Mouse (Mus musculus): ENCODE measurements around the gene Metap1d. TPM values are rescaled to one million over a fixed set of nuclear protein-coding genes. Genes with fewer than 3 reads are reported as not detected.

Metap1d gene
- total and polyA plus RNA-seq, 3 experiments, result 19.5 to 28.5 TPM; not detected in 1

DNA sequence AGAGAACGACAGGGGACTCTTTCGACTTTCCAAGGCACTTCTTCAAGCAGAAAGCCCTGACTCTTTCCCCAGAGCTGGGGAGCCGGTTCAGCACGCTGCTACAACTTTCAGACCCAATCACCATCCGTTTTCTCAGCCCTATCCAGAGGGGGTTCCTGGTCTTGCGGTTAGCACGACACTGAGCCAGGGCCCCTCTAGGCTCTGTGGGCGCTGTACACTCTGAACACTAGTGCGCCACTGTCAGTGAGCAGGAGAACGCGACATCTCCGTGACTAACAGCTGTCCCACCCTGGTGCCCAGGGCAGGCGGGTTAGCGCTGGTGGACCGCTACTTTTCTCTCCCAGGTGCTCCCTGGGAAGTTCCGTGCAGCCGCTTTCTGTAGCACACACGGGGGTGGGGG, 98.6 kb downstream of the Metap1d start:
- Histone ChIP-seq H3K4me1 (ENCODE audit: control insufficient read depth in 1 of 2, insufficient read depth in 2 of 2, low read length in 2 of 2) (no peaks in the 10 kb centered on the region; a peak in 1 of 4 replicates), H3K4me3 (ENCODE audit: control insufficient read depth in 1 of 2, insufficient read depth in 1 of 2, low read depth in 2 of 2, low read length in 2 of 2) (no peak overlapping the region), H3K9me3 (replicated peaks; ENCODE audit: insufficient read depth, low read length) (no peaks in the 10 kb centered on the region), H3K9ac (ENCODE audit: control insufficient read depth, low read depth, low read length, poor library complexity, severe bottlenecking) (no peak overlapping the region), H3K27me3 (ENCODE audit: control insufficient read depth in 1 of 2, insufficient read depth in 2 of 2, low read length in 2 of 2) (peaks cover 2 to 4% of the 10 kb centered on the region in 2 experiments), H3K27ac (ENCODE audit: control insufficient read depth, low read depth, low read length) (no peak overlapping the region), H3K36me3 (ENCODE audit: control insufficient read depth in 1 of 2, insufficient read depth in 2 of 2, low read length in 2 of 2) (peaks cover 0 to 2% of the 10 kb centered on the region in 2 experiments; a peak in 1 of 4 replicates), H3K79me2 (ENCODE audit: control insufficient read depth, insufficient read depth, low read length, poor library complexity) (no peaks in the 10 kb centered on the region)
- DNase-seq (ENCODE audit: low read depth, low spot score), result no peak
- TF ChIP-seq MAX (IDR thresholded peaks at IDR 0.05; ENCODE audit: low read length), result no peak
- no peak for TF ChIP-seq POLR2AphosphoS2 (IDR thresholded peaks at IDR 0.05; ENCODE audit: low read length)
- no peak for TF ChIP-seq SIN3A (IDR thresholded peaks at IDR 0.05; ENCODE audit: low read length)
- TF ChIP-seq CTCF (IDR thresholded peaks at IDR 0.05 in 2 of 3, conservative IDR thresholded peaks at IDR 0.05 in 1 of 3; ENCODE audit: control insufficient read depth in 1 of 3, insufficient read depth in 1 of 3, low read depth in 2 of 3, low read length in 3 of 3, poor library complexity in 1 of 3, severe bottlenecking in 1 of 3), result no peak
- no peak for TF ChIP-seq POLR2A (IDR thresholded peaks at IDR 0.05; ENCODE audit: control insufficient read depth in 1 of 2, insufficient read depth in 1 of 2, low read depth in 1 of 2, low read length in 2 of 2, poor library complexity in 1 of 2)
- TF ChIP-seq UBTF (IDR thresholded peaks at IDR 0.05; ENCODE audit: borderline replicate concordance, insufficient read depth, low read depth, low read length), result no peak
- no peak for TF ChIP-seq TAL1 (IDR thresholded peaks at IDR 0.05; ENCODE audit: low read length)
- TF ChIP-seq NRF1 (IDR thresholded peaks at IDR 0.05; ENCODE audit: insufficient read depth, low read depth, low read length, poor library complexity, severe bottlenecking), result no peak
- TF ChIP-seq ZC3H11A (IDR thresholded peaks at IDR 0.05; ENCODE audit: low read depth, low read length), result no peak
- TF ChIP-seq ZNF384 (IDR thresholded peaks at IDR 0.05; ENCODE audit: low read depth, low read length), result no peak
- TF ChIP-seq USF2 (IDR thresholded peaks at IDR 0.05; ENCODE audit: borderline replicate concordance in 1 of 2, insufficient read depth in 1 of 2, low read depth in 1 of 2, low read length in 2 of 2), result no peak
- TF ChIP-seq SMC3 (IDR thresholded peaks at IDR 0.05; ENCODE audit: low read depth, low read length), result no peak
- no peak for TF ChIP-seq ETS1 (IDR thresholded peaks at IDR 0.05; ENCODE audit: low read depth, low read length)
- TF ChIP-seq RAD21 (IDR thresholded peaks at IDR 0.05; ENCODE audit: low read depth, low read length), result no peak
- TF ChIP-seq ZMIZ1 (IDR thresholded peaks at IDR 0.05; ENCODE audit: low read depth, low read length), result no peak

DNA sequence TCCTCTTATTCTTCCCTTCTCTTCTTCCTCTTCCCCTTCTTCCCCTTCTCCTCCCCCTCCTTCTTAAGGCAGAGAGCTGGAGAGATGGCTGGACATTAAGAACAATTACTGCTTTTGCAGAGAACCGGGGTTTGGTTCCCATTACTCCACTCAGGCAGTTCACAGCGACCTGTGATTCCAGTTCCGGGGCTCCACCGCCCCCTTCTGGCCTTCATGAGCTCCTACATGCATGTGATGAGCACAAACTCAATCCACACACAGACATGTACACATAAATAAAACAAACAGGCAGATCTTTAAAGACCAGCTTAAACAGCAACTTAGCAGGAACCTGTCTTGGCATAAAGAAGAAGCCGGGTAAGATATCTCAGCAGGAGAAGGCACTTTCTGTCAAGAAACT, 103.0 kb downstream of the Metap1d start:
- no peaks in the 10 kb centered on the region for H3K4me1 ChIP-seq (ENCODE audit: control insufficient read depth in 1 of 2, insufficient read depth in 2 of 2, low read length in 2 of 2)
- no peaks in the 10 kb centered on the region for H3K79me2 ChIP-seq (ENCODE audit: control insufficient read depth, insufficient read depth, low read length, poor library complexity)
- H3K27ac ChIP-seq (ENCODE audit: control insufficient read depth, low read depth, low read length), result no peak overlapping the region
- H3K9me3 ChIP-seq (replicated peaks; ENCODE audit: insufficient read depth, low read length), result no peaks in the 10 kb centered on the region
- no peak overlapping the region for H3K9ac ChIP-seq (ENCODE audit: control insufficient read depth, low read depth, low read length, poor library complexity, severe bottlenecking)
- peak; percentile 29 for DNase-seq (ENCODE audit: low read depth, low spot score)
- no peak overlapping the region for H3K4me3 ChIP-seq (ENCODE audit: control insufficient read depth in 1 of 2, insufficient read depth in 1 of 2, low read depth in 2 of 2, low read length in 2 of 2)
- TF ChIP-seq NRF1 (IDR thresholded peaks at IDR 0.05; ENCODE audit: insufficient read depth, low read depth, low read length, poor library complexity, severe bottlenecking) (no peak), MAZ (IDR thresholded peaks at IDR 0.05; ENCODE audit: low read depth, low read length) (no peak), CHD2 (IDR thresholded peaks at IDR 0.05; ENCODE audit: low read length) (no peak), ZNF384 (IDR thresholded peaks at IDR 0.05; ENCODE audit: low read depth, low read length) (no peak), GABPA (IDR thresholded peaks at IDR 0.05; ENCODE audit: low read depth, low read length) (no peak), USF1 (IDR thresholded peaks at IDR 0.05; ENCODE audit: low read depth, low read length) (no peak), MXI1 (IDR thresholded peaks at IDR 0.05; ENCODE audit: low read depth, low read length) (no peak), MEF2A (IDR thresholded peaks at IDR 0.05; ENCODE audit: extremely low read depth, insufficient replicate concordance, low read depth, low read length, poor library complexity, severe bottlenecking) (no peak), RCOR1 (IDR thresholded peaks at IDR 0.05; ENCODE audit: low read depth, low read length) (no peak), JUND (IDR thresholded peaks at IDR 0.05; ENCODE audit: low read depth, low read length) (no peak), MAFK (IDR thresholded peaks at IDR 0.05; ENCODE audit: borderline replicate concordance, low read depth, low read length) (no peak), TAL1 (IDR thresholded peaks at IDR 0.05; ENCODE audit: low read length) (no peak), POLR2A (IDR thresholded peaks at IDR 0.05; ENCODE audit: control insufficient read depth in 1 of 2, insufficient read depth in 1 of 2, low read depth in 1 of 2, low read length in 2 of 2, poor library complexity in 1 of 2) (no peak), ZC3H11A (IDR thresholded peaks at IDR 0.05; ENCODE audit: low read depth, low read length) (0 out of 2 replicates have a peak, but pooled peaks have one; percentile 9), E2F4 (IDR thresholded peaks at IDR 0.05; ENCODE audit: borderline replicate concordance, low read depth, low read length) (no peak), RAD21 (IDR thresholded peaks at IDR 0.05; ENCODE audit: low read depth, low read length) (peak; percentile 40), GATA1 (IDR thresholded peaks at IDR 0.05; ENCODE audit: low read depth, low read length) (no peak), TBP (IDR thresholded peaks at IDR 0.05; ENCODE audit: low read depth, low read length) (no peak), CTCF (IDR thresholded peaks at IDR 0.05 in 2 of 3, conservative IDR thresholded peaks at IDR 0.05 in 1 of 3; ENCODE audit: control insufficient read depth in 1 of 3, insufficient read depth in 1 of 3, low read depth in 2 of 3, low read length in 3 of 3, poor library complexity in 1 of 3, severe bottlenecking in 1 of 3) (peak; percentile 24 to 42 (median 42)), MYB (IDR thresholded peaks at IDR 0.05; ENCODE audit: low read depth, low read length) (no peak), MYC (IDR thresholded peaks at IDR 0.05; ENCODE audit: low read depth, low read length) (no peak), SMC3 (IDR thresholded peaks at IDR 0.05; ENCODE audit: low read depth, low read length) (peak; percentile 36), MAX (IDR thresholded peaks at IDR 0.05; ENCODE audit: low read length) (no peak)
- no peaks in the 10 kb centered on the region for H3K36me3 ChIP-seq (ENCODE audit: control insufficient read depth in 1 of 2, insufficient read depth in 2 of 2, low read length in 2 of 2)
- H3K27me3 ChIP-seq (ENCODE audit: control insufficient read depth in 1 of 2, insufficient read depth in 2 of 2, low read length in 2 of 2), result peaks cover 2 to 6% of the 10 kb centered on the region in 2 experiments; a peak in 2 of 4 replicates

Data from MEL (cell line).